Mouse (Mus musculus) testis, adult 10 weeks (tissue): ENCODE measurements around the gene Hdac4. TPM values are rescaled to one million over a fixed set of nuclear protein-coding genes. Genes with fewer than 3 reads are reported as not detected.

ENCODE experiments used
- polyA plus RNA-seq: library from polyadenylated mRNA; stranded (reverse); fragments of 350-450 nt; fragmentation: Illumina TruSeq; extraction: RNeasy Lipid Tissue Mini Kit (QIAGEN cat#74804); gene quantifications from one replicate; pipeline ENCODE4 v1.2.3, GENCODE M21; 2014; ENCODE audit warnings: low read depth, low replicate concordance

Hdac4 gene
- 1.8 TPM for polyA plus RNA-seq

GRCm38 (mm10) chr1:92195360-92196149, at the start of gene Hdac4:
TSS of gene Hdac4 (minus strand) at chr1:92195699.

